Mouse (Mus musculus) heart, postnatal 10 days (tissue): ENCODE measurements at regions not wholly inside any gene's neighbourhood (a gene's known extent, or its start where the extent isn't known, plus 50 kb on each side); places are given as distances from the start of the nearest gene placed in this dataset.

Experiments
- DNase-seq, 2 experiments: peaks; one replicate each; pipeline ENCODE4 v3.0.0; 2021
- intact Hi-C: fragments of 180-260 bp; cut with DNase I; formaldehyde crosslinking; loops from one replicate; pipeline ENCODE4 v1.15.1; 2025

- DNase-seq = no peak
- intact Hi-C loops = no loop called here
These were observed 968.7 kb downstream of the Tlr4 start for GRCm38 (mm10) chr4:67796050-67796449.
